Comparison of ENCODE assay signal across 8 mouse cellular contexts in the genomic region with DNA sequence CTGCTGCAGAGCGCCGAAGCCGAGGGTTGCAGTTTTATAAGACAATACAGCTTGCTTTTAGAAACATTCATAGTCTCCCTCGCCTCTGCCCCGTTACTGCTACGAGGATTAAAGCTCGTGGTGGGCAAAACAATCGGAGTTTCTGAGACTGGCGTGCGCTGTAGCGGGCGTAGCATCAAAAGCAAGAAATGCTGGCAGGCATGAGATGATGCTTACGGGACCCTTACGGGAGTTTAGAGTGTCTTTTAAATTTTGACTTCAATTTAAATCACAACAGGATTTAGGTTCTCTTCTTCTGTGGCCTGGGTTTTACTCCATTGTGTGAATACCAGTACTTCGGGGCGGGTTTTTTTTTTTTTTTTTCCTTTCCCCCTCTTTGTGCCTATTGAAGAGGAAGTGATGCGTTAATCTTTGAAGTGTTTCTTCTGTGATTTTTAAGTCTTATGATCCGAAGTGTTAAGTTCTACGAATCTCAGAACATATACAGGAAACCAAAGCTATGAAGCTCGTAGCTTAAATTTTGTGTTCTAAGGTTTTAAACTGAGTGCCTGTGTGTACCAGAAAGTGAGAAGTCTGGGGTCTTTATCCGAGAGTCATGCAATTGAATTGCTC. TPM values are rescaled to one million over a fixed set of nuclear protein-coding genes. Genes with fewer than 3 reads are reported as not detected.
DNase-seq lines count a peak whose midpoint lies in the region; ATAC-seq lines count a peak whose summit lies in the region.

No protein-coding gene starts in this region.

- peaks cover 24% of the 10 kb centered on the region for H3K4me1 ChIP-seq in embryonic facial prominence, embryonic 15.5 days
- peaks cover 39% of the 10 kb centered on the region for H3K4me1 ChIP-seq in limb, embryonic 12.5 days (replicated peaks)
- peaks cover 26% of the 10 kb centered on the region; the same call in 1 of the 2 replicates for H3K4me1 ChIP-seq in stomach, embryonic 14.5 days (ENCODE audit: control insufficient read depth, insufficient read depth, low read length)

- H3K9ac ChIP-seq in embryonic facial prominence, embryonic 15.5 days, result peak overlapping the region; percentile 95
- H3K9ac ChIP-seq in limb, embryonic 12.5 days (replicated peaks), result peak overlapping the region; percentile 96
- H3K9ac ChIP-seq in stomach, embryonic 14.5 days (replicated peaks; ENCODE audit: low read depth, low read length), result peak overlapping the region; percentile 96

- peak overlapping the region; percentile 90 for H3K4me3 ChIP-seq in embryonic facial prominence, embryonic 15.5 days (replicated peaks)
- H3K4me3 ChIP-seq in limb, embryonic 12.5 days (replicated peaks), result peak overlapping the region; percentile 82
- H3K4me3 ChIP-seq in stomach, embryonic 14.5 days (ENCODE audit: low read depth, low read length), result peak overlapping the region; percentile 66

- H3K36me3 ChIP-seq in embryonic facial prominence, embryonic 15.5 days, result no peaks in the 10 kb centered on the region
- no peaks in the 10 kb centered on the region for H3K36me3 ChIP-seq in limb, embryonic 12.5 days
- no peaks in the 10 kb centered on the region for H3K36me3 ChIP-seq in stomach, embryonic 14.5 days (ENCODE audit: control insufficient read depth, insufficient read depth, low read length)

- H3K4me2 ChIP-seq in embryonic facial prominence, embryonic 15.5 days (replicated peaks), result peak overlapping the region; percentile 86
- H3K4me2 ChIP-seq in limb, embryonic 12.5 days, result peak overlapping the region; percentile 71
- H3K4me2 ChIP-seq in stomach, embryonic 14.5 days (replicated peaks; ENCODE audit: low read depth, low read length), result peak overlapping the region; percentile 62

- H3K9me3 ChIP-seq in embryonic facial prominence, embryonic 15.5 days (replicated peaks), result no peaks in the 10 kb centered on the region
- H3K9me3 ChIP-seq in limb, embryonic 12.5 days, result no peaks in the 10 kb centered on the region
- no peaks in the 10 kb centered on the region for H3K9me3 ChIP-seq in stomach, embryonic 14.5 days (ENCODE audit: control insufficient read depth, low read depth, low read length)

- no peak for ATAC-seq in embryonic facial prominence, embryonic 15.5 days (ENCODE audit: insufficient number of reproducible peaks, low FRiP score, low TSS enrichment, low read depth)
- ATAC-seq in limb, embryonic 12.5 days (ENCODE audit: insufficient number of reproducible peaks, insufficient read depth, low FRiP score, low TSS enrichment, low read depth), result no peak
- ATAC-seq in stomach, embryonic 14.5 days (ENCODE audit: insufficient number of reproducible peaks, insufficient read depth, low FRiP score, low read depth), result no peak; the same call in 1 of the 2 replicates

- peak; percentile 23 for DNase-seq in retina, embryonic 14.5 days (ENCODE audit: low spot score)
- DNase-seq in retina, postnatal 1 day, result no peak
- no peak for DNase-seq in urinary bladder, adult 2 months (ENCODE audit: low spot score)
- DNase-seq in right cerebral cortex, postnatal 25 days, result no peak
- no peak for DNase-seq in thymus, postnatal 25 days

- H3K27ac ChIP-seq in embryonic facial prominence, embryonic 15.5 days (replicated peaks), result peak overlapping the region; percentile 97
- H3K27ac ChIP-seq in limb, embryonic 12.5 days, result peak overlapping the region; percentile 98
- peak overlapping the region; percentile 98 for H3K27ac ChIP-seq in stomach, embryonic 14.5 days (ENCODE audit: low read length)

- under 1% methylated on average over 21 of the region's 21 CpGs for WGBS in embryonic facial prominence, embryonic 15.5 days
- WGBS in limb, embryonic 12.5 days, result under 1% methylated on average over 21 of the region's 21 CpGs
- WGBS in stomach, embryonic 14.5 days, result under 1% methylated on average over 21 of the region's 21 CpGs

- H3K27me3 ChIP-seq in embryonic facial prominence, embryonic 15.5 days, result no peaks in the 10 kb centered on the region
- no peaks in the 10 kb centered on the region for H3K27me3 ChIP-seq in limb, embryonic 12.5 days
- no peaks in the 10 kb centered on the region for H3K27me3 ChIP-seq in stomach, embryonic 14.5 days (ENCODE audit: control insufficient read depth, insufficient read depth, low read length)

RNA-seq across cellular contexts. Expression of a gene that starts 0.7 kb away (rescaled TPM):
- 44.5 and 48.3 TPM in 2 replicates for polyA plus RNA-seq in embryonic facial prominence, embryonic 15.5 days (2015; fragmentation: Nextera tagmentation; extraction: Ambion mirVana)
- polyA plus RNA-seq in limb, embryonic 12.5 days (2016; fragmentation: Nextera tagmentation; extraction: Ambion mirVana), result 113 and 115 TPM in 2 replicates
- 70.6 and 73.9 TPM in 2 replicates for polyA plus RNA-seq in stomach, embryonic 14.5 days (2014; fragmentation: Nextera tagmentation; extraction: Ambion mirVana)
- 26.7 and 27.7 TPM in 2 replicates for polyA plus RNA-seq in urinary bladder, adult 2 months (2012; rRNA removed)

RNA-seq across cellular contexts. Expression of a gene that starts 23.2 kb away (rescaled TPM):
- not detected in 2 replicates for polyA plus RNA-seq in embryonic facial prominence, embryonic 15.5 days (2015; fragmentation: Nextera tagmentation; extraction: Ambion mirVana)
- polyA plus RNA-seq in limb, embryonic 12.5 days (2016; fragmentation: Nextera tagmentation; extraction: Ambion mirVana), result not detected in 2 replicates
- not detected in 2 replicates for polyA plus RNA-seq in stomach, embryonic 14.5 days (2014; fragmentation: Nextera tagmentation; extraction: Ambion mirVana)
- polyA plus RNA-seq in urinary bladder, adult 2 months (2012; rRNA removed), result not detected in 2 replicates

RNA-seq across cellular contexts. Expression of a gene that starts 58.3 kb away (rescaled TPM):
- polyA plus RNA-seq in embryonic facial prominence, embryonic 15.5 days (2015; fragmentation: Nextera tagmentation; extraction: Ambion mirVana), result not detected in 2 replicates
- not detected in 2 replicates for polyA plus RNA-seq in limb, embryonic 12.5 days (2016; fragmentation: Nextera tagmentation; extraction: Ambion mirVana)
- polyA plus RNA-seq in stomach, embryonic 14.5 days (2014; fragmentation: Nextera tagmentation; extraction: Ambion mirVana), result not detected in 2 replicates
- polyA plus RNA-seq in urinary bladder, adult 2 months (2012; rRNA removed), result 0.60 and 0.98 TPM in 2 replicates

RNA-seq across cellular contexts. Expression of a gene that starts 59.0 kb away (rescaled TPM):
- polyA plus RNA-seq in embryonic facial prominence, embryonic 15.5 days (2015; fragmentation: Nextera tagmentation; extraction: Ambion mirVana), result not detected in 2 replicates
- not detected in 2 replicates for polyA plus RNA-seq in limb, embryonic 12.5 days (2016; fragmentation: Nextera tagmentation; extraction: Ambion mirVana)
- polyA plus RNA-seq in stomach, embryonic 14.5 days (2014; fragmentation: Nextera tagmentation; extraction: Ambion mirVana), result not detected in 2 replicates
- not detected in 2 replicates for polyA plus RNA-seq in urinary bladder, adult 2 months (2012; rRNA removed)
